Mouse (Mus musculus) kidney, postnatal 14 days (tissue): ENCODE results near the gene Speer4d.
A peak's percentile ranks its signal among the peaks of the same experiment; 100 is the strongest.
"Not testable (repeated sequence)": the region's sequence is repeated elsewhere in the genome, so short reads cannot be mapped to it uniquely, and the experiment has no call there.

ENCODE experiments used
- DNase-seq: peaks from one replicate; pipeline ENCODE4 v3.0.0; 2022; ENCODE audit warnings: mixed read lengths

The Speer4d gene

DNA sequence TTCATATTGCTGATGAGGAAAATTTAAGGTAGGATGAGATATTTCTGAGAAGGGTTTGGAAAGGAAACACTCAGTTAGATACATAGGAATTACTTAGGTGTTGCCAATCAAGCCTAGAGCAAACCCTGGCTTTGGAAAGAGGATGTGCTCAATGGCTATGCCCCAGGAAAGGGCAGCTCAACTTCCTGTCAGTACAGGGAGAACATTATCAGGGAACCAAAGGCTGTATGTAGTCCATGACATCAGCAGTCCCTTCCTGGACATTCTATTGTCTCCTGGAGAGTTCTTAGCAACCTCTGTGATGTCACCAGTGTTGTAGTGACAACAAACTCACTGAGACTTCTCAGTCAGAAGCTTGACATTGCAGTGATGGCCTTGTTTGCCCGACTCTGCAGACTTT, at the start of gene Speer4d:
Gene Speer4d (plus strand): TSS at position 301 of the 400 bp plus-strand sequence.
- not testable (repeated sequence) for DNase-seq

DNA sequence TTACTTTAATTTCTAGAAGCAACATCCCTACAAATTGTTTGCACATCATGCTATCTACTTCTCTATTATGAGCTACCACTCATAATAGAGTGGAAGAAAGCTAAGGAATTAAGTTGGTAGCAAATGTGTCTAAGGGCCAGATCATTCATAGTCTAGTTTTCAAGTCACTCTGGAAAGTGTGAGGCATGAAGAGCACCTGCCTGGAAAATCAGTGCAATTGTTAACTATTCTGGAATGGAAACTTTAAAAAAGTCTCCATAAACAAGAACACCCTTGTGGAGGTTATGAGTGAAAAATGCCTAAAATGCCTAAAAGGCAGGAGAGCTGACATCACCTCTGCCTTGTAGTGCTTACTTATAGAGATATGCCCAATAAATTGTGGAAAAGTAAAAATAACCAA, 45.1 kb upstream of the Speer4d start:
- not testable (repeated sequence) for DNase-seq

DNA sequence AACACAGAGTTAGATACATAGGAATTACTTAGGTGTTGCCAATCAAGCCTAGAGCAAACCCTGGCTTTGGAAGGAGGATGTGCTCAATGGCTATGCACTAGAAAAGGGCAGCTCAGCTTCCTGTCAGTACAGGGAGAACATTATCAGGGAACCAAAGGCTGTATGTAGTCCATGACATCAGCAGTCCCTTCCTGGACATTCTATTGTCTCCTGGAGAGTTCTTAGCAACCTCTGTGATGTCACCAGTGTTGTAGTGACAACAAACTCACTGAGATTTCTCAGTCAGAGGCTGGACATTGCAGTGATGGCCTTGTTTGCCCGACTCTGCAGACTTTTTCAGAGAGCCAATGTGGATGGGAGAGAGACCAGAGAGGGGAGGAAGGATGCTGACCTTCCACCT, 41.8 kb upstream of the Speer4d start, which contains the start of gene Gm21083:
Gene Gm21083 (plus strand): TSS at position 301 of the 400 bp plus-strand sequence.
- DNase-seq: not testable (repeated sequence)

DNA sequence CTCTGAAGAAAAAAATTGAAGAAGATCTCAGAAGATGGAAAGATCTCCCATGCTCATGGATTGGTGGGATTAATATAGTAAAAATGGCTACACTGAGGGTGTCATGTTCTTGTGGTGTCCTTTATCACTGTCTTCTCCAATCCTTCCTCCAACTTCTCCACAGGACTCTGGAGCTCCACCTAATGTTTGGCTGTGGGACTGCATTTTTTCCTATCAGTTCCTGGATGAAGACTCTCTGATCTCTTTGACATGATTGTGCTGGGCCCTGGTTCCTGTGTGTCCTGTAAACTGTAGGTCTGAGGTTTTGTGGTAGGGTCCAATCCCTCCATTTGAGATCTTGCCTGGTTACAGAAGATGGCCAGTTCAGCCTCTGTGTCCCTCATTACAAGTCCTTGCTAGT, 32.5 kb upstream of the Speer4d start:
- DNase-seq: peak; percentile 11

DNA sequence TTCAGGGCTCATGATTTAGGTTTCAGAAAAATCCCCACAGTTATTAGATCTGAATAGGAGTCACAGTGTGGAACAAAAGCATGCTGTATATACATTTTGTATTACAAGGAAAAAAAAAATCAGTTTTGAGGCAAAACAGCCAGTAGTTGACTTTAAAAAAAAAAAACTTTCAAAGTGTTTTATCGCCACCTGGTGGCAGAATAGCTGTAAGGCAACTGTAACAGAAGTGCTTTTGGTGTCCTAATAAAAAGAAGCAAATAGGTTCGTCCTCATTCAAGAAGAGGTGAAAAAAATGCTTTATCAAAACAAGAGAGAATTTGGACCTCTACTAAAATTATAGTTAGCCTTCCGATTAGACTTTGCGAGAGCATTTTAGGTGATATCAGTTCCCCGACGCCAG, 30.6 kb upstream of the Speer4d start:
- DNase-seq: not testable (repeated sequence)

DNA sequence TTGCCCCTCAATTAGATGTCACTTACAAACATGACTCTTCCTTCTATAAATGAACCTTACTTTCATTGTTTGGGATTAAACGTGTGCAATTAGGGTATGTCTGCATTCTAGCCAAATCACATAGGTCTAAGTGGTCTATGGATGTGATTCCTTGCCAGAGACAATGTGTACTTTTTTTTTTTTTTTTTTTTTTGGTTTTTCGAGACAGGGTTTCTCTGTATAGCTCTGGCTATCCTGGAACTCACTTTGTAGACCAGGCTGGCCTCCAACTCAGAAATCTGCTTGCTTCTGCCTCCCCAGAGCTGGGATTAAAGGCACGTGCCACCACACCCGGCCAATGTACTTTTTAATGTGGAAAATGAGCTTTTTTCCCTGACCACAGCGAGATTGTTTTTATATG, 28.2 kb upstream of the Speer4d start:
- DNase-seq: not testable (repeated sequence)

DNA sequence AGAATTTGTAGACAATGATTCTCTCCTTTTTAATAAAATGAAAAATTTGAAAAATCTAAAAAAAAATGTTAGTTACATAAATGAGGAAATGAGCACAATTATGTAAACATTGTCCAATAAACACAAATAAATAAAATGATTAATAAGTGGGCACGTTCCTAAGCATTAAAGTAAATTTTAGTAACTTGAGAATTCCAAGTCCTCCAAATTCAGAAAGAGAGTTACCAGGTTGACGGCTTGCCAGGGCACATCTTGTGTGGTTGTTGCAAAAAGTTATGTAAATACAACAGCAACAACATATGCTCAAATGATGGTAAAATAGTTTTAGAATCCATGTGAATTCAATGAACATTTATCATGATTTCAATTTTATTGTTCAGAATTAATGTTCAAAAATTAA, 27.3 kb upstream of the Speer4d start:
- DNase-seq: not testable (repeated sequence)

DNA sequence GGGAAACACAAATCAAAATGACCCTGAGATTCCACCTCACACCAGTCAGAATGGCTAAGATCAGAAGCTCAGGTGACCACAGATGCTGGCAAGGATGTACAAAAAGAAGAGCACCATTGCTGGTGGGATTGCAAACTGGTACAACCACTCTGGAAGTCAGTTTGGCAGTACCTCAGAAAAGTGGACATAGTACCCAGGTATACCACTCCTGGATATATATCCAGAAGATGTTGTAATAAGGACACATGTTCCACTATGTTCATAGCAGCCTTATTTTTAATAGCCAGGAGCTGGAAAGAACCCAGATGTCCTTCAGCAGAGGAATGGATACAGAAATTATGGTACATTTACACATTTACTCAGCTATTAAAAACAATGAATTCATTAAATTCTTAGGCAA, 20.0 kb upstream of the Speer4d start:
- DNase-seq: not testable (repeated sequence)

DNA sequence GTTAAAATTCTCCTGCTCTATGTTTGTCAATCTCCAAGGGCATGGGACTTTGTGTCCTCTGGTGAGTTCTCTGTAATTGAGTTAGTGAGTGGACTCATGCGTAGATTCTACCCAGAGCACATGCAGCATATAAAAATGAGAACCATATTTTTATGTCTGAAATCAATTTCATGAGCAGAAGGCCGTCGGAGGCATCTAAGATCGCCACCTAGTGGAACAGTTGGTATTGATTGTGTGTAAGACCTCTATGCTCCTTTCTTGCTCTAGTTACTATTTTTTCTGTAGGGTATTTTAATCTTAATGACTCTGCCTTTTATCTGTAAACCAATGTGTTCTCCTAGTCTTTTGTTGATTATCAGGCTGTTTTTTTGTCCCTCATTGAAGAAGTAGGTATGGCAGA, 18.5 kb upstream of the Speer4d start:
- not testable (repeated sequence) for DNase-seq

DNA sequence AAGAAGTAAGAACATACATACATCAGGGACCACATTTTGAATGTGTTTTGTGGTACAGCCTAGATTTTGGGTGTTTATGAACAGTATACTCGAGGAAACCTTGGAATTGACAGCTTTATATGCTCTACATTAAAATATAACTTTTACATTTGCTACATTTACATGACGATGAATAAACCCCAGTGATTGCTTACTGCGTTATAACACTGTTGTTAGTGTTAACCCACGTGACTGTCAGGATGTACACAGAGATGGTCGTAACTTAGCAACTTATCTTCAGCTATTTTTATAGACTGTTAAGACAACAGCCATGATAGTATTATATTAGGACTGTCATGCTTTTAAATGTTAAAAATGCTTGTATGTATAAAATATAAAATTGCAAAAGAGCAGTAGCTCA, 17.4 kb upstream of the Speer4d start:
- DNase-seq: not testable (repeated sequence)

DNA sequence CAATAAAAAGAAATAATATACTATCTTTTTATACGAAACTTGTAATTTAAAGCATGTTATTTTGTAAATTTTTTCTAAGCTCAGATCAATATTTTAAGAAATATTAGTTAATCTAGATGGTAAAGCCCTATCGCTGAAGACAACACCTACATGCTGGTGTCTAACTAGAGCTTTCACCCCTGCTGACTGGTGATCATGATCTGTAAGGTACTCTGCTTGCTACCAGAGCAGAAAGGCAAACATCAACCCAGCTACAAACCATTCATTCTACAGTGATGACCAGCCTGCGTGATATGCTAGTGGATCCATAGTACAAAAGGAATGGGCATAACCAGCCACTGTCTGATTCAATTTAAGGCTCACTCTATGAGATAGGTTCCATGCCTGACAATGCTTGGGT, 16.9 kb upstream of the Speer4d start:
- DNase-seq: not testable (repeated sequence)

DNA sequence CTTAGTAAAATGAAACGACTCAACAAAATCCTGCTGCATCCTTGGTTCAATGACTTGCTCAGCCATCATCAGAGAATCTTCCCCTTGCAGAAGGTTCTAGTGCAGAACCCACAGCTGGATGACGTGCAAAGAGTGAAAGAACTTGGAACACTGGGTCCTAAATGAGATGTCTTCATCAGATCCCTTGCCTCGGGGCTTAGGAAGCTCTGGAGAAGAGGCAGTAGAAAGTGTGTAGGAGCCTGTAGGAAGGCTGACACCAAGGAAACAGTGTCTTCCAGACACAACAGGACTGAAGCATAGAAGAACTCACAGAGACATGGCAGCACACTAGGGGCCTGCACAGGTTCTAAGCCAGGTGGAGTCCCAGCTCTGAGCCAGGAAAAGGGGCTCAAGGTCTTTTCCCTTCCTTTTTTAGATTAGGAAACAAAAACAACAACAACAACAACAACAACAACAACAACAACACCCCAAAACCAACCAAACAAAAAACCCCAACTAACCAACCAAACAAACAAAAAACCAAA, 16.4 kb upstream of the Speer4d start:
- DNase-seq: not testable (repeated sequence)

DNA sequence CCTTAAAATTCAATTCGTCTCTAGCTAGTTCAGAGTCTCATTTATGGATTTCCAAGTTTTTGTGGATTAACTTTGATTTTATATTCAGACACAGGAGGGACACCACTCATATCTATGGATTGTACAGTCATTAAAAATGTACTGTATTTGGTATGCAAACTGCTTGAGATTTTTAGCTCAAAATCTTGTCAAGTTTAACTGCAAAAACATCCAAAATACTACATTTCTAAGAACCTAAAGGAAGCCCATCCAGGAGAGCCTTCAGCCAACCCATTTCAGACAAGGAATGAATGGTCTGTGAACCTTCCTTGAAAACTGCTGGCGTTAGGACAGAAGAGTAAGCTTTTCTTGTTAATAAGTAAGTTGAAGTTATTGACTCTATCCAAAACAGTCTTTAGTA, 15.9 kb upstream of the Speer4d start:
- DNase-seq: not testable (repeated sequence)

DNA sequence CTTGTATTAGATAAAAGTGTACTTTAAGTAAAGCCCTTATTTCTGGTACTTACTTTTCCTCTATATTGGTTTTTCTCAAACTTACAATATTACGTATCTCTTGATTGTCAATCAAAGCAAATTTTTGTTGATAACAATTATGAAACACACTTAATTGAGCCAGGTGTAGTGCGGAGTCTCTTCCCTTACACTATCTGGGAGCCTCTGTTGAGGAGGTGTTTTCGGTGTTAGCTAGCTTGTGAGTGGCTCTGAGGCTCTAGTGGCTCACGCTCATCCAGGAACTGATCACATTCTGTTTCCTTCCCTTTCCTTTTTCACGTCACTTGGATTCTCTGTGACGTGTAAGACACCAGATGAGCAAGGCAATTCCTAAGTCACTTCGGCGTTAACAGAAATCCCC, 15.3 kb upstream of the Speer4d start:
- DNase-seq: not testable (repeated sequence)

DNA sequence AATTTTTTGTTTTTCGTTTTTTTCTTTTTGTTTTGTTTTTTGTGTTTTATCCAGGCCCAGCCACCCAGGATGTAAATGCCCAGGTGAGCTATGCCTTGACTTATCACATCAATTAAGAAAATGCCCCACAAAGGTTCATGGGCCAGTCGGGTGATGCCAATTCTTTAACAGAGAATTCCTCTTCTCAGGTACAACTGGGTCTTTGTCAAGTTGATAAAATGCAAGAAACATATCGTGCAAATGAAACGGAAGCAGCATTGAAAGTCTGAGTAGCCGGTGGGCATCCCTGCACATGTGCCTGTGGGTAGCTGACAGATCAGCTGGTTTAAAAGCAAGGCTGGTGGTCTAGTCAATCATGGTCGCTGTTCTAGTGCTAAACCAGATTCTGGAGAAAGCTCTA, 12.2 kb upstream of the Speer4d start:
- DNase-seq: peak; percentile 17

DNA sequence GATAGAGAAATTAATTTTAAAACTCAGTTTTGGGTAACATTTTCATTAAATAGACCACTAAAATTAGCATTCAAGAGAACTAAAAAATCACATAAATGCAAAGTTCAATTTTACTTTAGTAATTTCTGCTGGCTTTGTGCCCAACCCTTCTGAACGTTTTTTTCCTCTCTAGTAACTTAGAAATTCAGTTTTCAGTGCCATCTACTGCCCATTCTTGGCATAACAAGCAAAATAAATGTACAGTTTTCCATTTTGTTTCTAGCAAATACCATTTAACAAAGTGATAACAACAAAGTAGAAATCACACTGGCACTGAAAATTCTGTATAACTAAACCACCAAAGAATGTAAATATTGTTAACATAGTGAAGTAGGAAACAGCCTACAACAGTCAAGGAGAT, 8.2 kb upstream of the Speer4d start:
- DNase-seq: peak; percentile 20

DNA sequence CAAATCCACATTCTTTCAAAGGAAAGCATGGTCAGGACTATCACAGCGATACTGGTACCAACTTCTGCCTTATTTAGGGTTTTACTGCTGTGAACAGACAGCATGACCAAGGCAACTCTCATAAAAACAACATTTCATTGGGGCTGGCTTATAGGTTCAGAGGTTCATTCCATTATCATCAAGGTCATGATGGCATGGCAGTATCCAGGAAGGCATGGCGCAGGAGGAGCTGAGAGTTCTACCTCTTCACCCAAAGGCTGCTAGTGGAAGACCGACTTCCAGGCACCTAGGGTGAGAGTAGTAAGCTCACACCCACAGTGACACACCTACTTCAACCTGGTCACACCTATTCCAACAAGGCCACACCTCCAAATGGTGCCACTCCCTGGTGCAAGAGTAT, 2.7 kb upstream of the Speer4d start:
- DNase-seq: not testable (repeated sequence)

DNA sequence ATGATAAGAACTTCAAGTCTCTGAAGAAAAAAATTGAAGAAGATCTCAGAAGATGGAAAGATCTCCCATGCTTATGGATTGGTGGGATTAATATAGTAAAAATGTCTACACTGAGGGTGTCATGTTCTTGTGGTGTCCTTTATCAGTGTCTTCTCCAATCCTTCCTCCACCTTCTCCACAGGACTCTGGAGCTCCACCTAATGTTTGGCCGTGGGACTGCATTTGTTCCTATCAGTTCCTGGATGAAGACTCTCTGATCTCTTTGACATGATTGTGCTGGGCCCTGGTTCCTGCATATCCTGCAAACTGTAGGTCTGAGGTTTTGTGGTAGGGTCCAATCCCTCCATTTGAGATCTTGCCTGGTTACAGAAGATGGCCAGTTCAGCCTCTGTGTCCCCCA, 9.3 kb downstream of the Speer4d start:
- not testable (repeated sequence) for DNase-seq

DNA sequence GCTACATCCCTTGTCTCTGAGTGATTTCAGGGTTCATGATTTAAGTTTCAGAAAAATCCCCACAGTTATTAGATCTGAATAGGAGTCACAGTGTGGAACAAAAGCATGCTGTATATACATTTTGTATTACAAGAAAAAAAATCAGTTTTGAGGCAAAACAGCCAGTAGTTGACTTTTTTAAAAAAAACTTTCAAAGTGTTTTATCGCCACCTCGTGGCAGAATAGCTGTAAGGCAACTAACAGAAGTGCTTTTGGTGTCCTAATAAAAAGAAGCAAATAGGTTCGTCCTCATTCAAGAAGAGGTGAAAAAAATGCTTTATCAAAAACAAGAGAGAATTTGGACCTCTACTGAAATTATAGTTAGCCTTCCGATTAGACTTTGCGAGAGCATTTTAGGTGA, 11.2 kb downstream of the Speer4d start:
- DNase-seq: not testable (repeated sequence)

DNA sequence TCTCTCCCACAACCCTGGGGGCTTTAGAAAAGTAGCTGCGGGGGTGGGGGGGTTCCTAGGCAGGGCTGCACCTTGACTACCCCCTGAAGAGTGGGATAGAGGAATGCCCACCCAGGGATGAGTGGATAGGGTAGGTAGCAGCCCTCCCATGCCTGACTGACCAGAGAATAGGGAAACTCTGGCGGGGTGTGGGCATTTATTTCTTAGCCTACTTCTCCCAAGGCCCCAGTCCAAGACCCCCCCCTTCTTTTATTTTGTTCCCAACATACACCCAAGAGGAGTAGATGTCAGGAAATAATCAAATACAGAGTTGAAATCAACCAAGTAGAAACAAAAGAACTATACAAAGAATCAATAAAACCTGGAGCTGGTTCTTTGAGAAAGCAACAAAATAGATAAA, 18.8 kb downstream of the Speer4d start:
- DNase-seq: not testable (repeated sequence)

DNA sequence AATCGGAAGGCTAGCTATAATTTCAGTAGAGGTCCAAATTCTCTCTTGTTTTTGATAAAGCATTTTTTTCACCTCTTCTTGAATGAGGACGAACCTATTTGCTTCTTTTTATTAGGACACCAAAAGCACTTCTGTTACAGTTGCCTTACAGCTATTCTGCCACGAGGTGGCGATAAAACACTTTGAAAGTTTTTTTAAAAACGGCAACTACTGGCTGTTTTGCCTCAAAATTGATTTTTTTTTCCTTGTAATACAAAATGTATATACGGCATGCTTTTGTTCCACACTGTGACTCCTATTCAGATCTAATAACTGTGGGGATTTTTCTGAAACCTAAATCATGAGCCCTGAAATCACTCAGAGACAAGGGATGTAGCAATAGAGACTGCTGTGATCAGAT, 26.8 kb downstream of the Speer4d start:
- DNase-seq: not testable (repeated sequence)

DNA sequence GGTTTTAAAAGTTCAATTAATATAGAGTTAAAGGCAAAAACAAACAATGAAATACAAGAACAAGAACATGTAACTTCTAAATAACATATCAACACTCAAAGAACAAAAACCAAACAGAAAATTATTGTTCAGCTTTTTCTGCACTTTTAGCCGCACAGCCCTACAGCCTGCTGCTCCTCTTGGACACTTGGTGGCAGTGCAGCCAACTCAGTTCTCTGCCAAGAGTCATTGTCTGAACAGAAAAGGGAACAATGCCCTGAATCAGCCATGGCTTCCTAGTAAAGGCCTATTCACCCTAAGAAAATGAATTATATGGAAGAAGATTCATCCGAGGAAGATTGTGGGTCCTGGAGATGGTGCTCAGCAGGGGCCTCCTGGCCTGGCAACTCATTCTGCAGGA, 33.5 kb downstream of the Speer4d start:
- not testable (repeated sequence) for DNase-seq

DNA sequence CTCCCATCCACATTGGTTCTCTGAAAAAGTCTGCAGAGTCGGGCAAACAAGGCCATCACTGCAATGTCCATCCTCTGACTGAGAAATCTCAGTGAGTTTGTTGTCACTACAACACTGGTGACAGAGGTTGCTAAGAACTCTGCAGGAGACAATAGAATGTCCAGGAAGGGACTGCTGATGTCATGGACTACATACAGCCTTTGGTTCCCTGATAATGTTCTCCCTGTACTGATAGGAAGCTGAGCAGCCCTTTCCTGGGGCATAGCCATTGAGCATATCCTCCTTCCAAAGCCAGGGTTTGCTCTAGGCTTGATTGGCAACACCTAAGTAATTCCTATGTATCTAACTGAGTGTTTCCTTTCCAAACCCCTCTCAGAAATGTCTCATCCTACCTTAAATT, 38.1 kb downstream of the Speer4d start, which contains the start of gene 4930572O03Rik:
Gene 4930572O03Rik (minus strand): TSS at position 101 of the 400 bp plus-strand sequence.
- DNase-seq: not testable (repeated sequence)

DNA sequence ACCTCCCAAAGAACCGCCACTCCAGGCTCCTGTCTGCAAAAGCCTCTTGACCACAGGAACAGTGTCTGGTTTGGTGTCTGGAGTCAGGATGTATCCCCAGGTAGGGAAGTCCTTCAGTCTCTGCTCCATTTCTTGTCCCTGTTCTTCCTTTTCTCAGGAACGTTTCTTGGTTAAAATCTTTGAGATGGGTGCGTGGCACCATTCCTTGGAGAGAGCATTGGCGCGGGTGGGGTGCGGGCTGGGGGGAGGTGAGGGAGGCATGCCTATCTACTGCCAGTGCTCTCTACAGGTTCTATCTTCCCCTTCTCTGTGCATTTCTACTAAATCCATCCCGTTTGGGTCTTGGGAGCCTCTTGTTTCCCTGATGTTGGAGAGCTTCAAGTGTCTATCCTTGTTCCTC, 45.0 kb downstream of the Speer4d start:
- not testable (repeated sequence) for DNase-seq

DNA sequence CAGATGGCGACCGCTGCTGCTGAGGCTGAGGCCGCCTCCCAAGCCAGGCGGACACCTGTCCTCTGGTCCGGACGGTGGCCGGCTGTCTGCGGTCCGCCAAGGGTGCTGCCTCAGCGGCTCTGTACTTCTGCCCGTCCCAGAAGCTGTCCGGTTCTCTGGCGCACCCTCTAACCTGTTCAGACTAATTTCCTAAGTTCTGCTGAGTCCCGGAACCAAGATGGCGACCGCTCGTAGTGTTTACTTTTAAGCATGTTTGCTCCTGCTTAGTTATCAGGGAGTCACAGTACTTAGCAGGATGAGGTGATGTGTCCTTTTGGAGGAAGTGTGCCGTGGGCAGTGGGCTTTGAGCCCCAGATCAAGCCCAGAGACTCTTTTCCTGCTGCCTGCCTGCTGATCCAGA, 51.9 kb downstream of the Speer4d start:
- DNase-seq: not testable (repeated sequence)
